Mouse (Mus musculus) liver, embryonic 15.5 days (tissue): Measurements from ENCODE around the gene Chst11. TPM values are rescaled to one million over a fixed set of nuclear protein-coding genes. Genes with fewer than 3 reads are reported as not detected.

Source experiments
- ATAC-seq: fragments of 200-750 bp; cut with Nextera tagmentation; 2 replicates; pipeline ENCODE4 v1.8.0; 2017; ENCODE audit warnings: moderate number of reproducible peaks, mild to moderate bottlenecking, moderate library complexity; ENCODE audit not compliant: insufficient read depth
- H3K27ac ChIP-seq: fragments of 300-500 bp; sonication (generic); replicated peaks from 2 replicates; pipeline ENCODE4 v1.5.1; 2015; ENCODE audit warnings: mild to moderate bottlenecking, inconsistent platforms
- H3K27me3 ChIP-seq: fragments of 300-500 bp; sonication (generic); 2 replicates; pipeline ENCODE4 v1.6.1; 2015; ENCODE audit warnings: mild to moderate bottlenecking, inconsistent platforms
- H3K36me3 ChIP-seq: fragments of 300-500 bp; sonication (generic); replicated peaks from 2 replicates; pipeline ENCODE4 v1.6.1; 2015; ENCODE audit warnings: moderate library complexity, mild to moderate bottlenecking, inconsistent platforms
- H3K4me1 ChIP-seq: fragments of 300-500 bp; sonication (generic); replicated peaks from 2 replicates; pipeline ENCODE4 v1.6.1; 2015; ENCODE audit warnings: inconsistent platforms
- H3K4me2 ChIP-seq: fragments of 300-500 bp; sonication (generic); 2 replicates; pipeline ENCODE4 v1.6.1; 2015; ENCODE audit warnings: moderate library complexity, mild to moderate bottlenecking, inconsistent platforms
- H3K4me3 ChIP-seq: fragments of 300-500 bp; sonication (generic); replicated peaks from 2 replicates; pipeline ENCODE4 v1.5.1; 2015; ENCODE audit warnings: mild to moderate bottlenecking, inconsistent platforms
- H3K9ac ChIP-seq: fragments of 300-500 bp; sonication (generic); 2 replicates; pipeline ENCODE4 v1.6.1; 2015; ENCODE audit warnings: moderate library complexity, mild to moderate bottlenecking, inconsistent platforms
- H3K9me3 ChIP-seq: fragments of 300-500 bp; sonication (generic); replicated peaks from 2 replicates; pipeline ENCODE4 v1.6.1; 2016; ENCODE audit warnings: inconsistent platforms
- WGBS: fragments of 180-500 bp; shearing (Covaris S2); methylation state at CpG from one replicate; pipeline ENCODE4 v1.1.7; 2015; ENCODE audit warnings: mixed read lengths; ENCODE audit not compliant: insufficient replicate concordance; 5-methylcytosine and 5-hydroxymethylcytosine counted together
- polyA plus RNA-seq: library from polyadenylated mRNA; unstranded; fragments of >200 nt; fragmentation: Nextera tagmentation; extraction: Ambion mirVana; gene quantifications from 2 replicates; pipeline ENCODE4 v1.2.1, GENCODE M21; 2015

The Chst11 gene
- polyA plus RNA-seq, 1 experiment from 2014 or later, result 1.2 TPM

- Histone ChIP-seq H3K36me3 (no peaks in the 10 kb centered on the region), H3K27me3 (no peaks in the 10 kb centered on the region), H3K9ac (no peak overlapping the region), H3K4me3 (no peak overlapping the region), H3K4me2 (no peak overlapping the region), H3K4me1 (no peaks in the 10 kb centered on the region), H3K9me3 (no peaks in the 10 kb centered on the region), H3K27ac (no peak overlapping the region)
- WGBS, result 45% methylated on average over 5 of the region's 5 CpGs
- no peak for ATAC-seq
Observed at GRCm38 (mm10) chr10:83217256-83217655, 232.0 kb downstream of the Chst11 start.

- Histone ChIP-seq H3K4me3 (no peak overlapping the region), H3K9me3 (no peaks in the 10 kb centered on the region), H3K36me3 (no peaks in the 10 kb centered on the region), H3K9ac (no peak overlapping the region), H3K27ac (no peak overlapping the region), H3K27me3 (no peaks in the 10 kb centered on the region), H3K4me2 (no peak overlapping the region), H3K4me1 (no peaks in the 10 kb centered on the region)
- ATAC-seq, result no peak
- 38% methylated on average over 2 of the region's 2 CpGs for WGBS
Observed at GRCm38 (mm10) chr10:83218778-83219177, 233.5 kb downstream of the Chst11 start.

GRCm38 (mm10) chr10:83219729-83220128 is 234.4 kb downstream of the Chst11 start:
- Histone ChIP-seq H3K4me3 (no peak overlapping the region), H3K4me2 (no peak overlapping the region), H3K9ac (no peak overlapping the region), H3K36me3 (no peaks in the 10 kb centered on the region), H3K27ac (no peak overlapping the region), H3K27me3 (no peaks in the 10 kb centered on the region), H3K4me1 (no peaks in the 10 kb centered on the region), H3K9me3 (no peaks in the 10 kb centered on the region)
- no peak for ATAC-seq
- WGBS, result 20% methylated on average over 12 of the region's 12 CpGs

GRCm38 (mm10) chr10:83220217-83220616 is 234.9 kb downstream of the Chst11 start:
- Histone ChIP-seq H3K4me3 (no peak overlapping the region), H3K27me3 (no peaks in the 10 kb centered on the region), H3K27ac (no peak overlapping the region), H3K4me1 (no peaks in the 10 kb centered on the region), H3K4me2 (no peak overlapping the region), H3K9me3 (no peaks in the 10 kb centered on the region), H3K36me3 (no peaks in the 10 kb centered on the region), H3K9ac (no peak overlapping the region)
- no peak for ATAC-seq
- WGBS, result 68% methylated on average over 10 of the region's 10 CpGs

- no peaks in the 10 kb centered on the region for H3K36me3 ChIP-seq
- no peaks in the 10 kb centered on the region for H3K27me3 ChIP-seq
- no peak overlapping the region for H3K9ac ChIP-seq
- H3K9me3 ChIP-seq, result no peaks in the 10 kb centered on the region
- no peak overlapping the region for H3K4me2 ChIP-seq
- H3K27ac ChIP-seq, result no peak overlapping the region
- H3K4me3 ChIP-seq, result no peak overlapping the region
- WGBS, result 59% methylated on average over 3 of the region's 3 CpGs
- H3K4me1 ChIP-seq, result no peaks in the 10 kb centered on the region
- no peak for ATAC-seq
Observed at GRCm38 (mm10) chr10:83220847-83221246, 235.5 kb downstream of the Chst11 start.

- Histone ChIP-seq H3K27ac (no peak overlapping the region), H3K27me3 (no peaks in the 10 kb centered on the region), H3K4me1 (no peaks in the 10 kb centered on the region), H3K9me3 (no peaks in the 10 kb centered on the region), H3K4me3 (no peak overlapping the region), H3K9ac (no peak overlapping the region), H3K36me3 (no peaks in the 10 kb centered on the region), H3K4me2 (no peak overlapping the region)
- no peak for ATAC-seq
- 40% methylated on average over 3 of the region's 3 CpGs for WGBS
Observed at GRCm38 (mm10) chr10:83224999-83225398, 239.7 kb downstream of the Chst11 start.

- ATAC-seq, result no peak
- no peaks in the 10 kb centered on the region for H3K36me3 ChIP-seq
- no peaks in the 10 kb centered on the region for H3K4me1 ChIP-seq
- no peak overlapping the region for H3K9ac ChIP-seq
- H3K27me3 ChIP-seq, result no peaks in the 10 kb centered on the region
- H3K4me3 ChIP-seq, result no peak overlapping the region
- no peak overlapping the region for H3K27ac ChIP-seq
- WGBS, result 24% methylated on average over 4 of the region's 4 CpGs
- no peak overlapping the region for H3K4me2 ChIP-seq
- H3K9me3 ChIP-seq, result no peaks in the 10 kb centered on the region
Observed at GRCm38 (mm10) chr10:83228626-83229025, 243.3 kb downstream of the Chst11 start.

GRCm38 (mm10) chr10:83233967-83234366 is 248.7 kb downstream of the Chst11 start:
- Histone ChIP-seq H3K4me1 (no peaks in the 10 kb centered on the region), H3K9me3 (no peaks in the 10 kb centered on the region), H3K36me3 (no peaks in the 10 kb centered on the region), H3K27ac (no peak overlapping the region), H3K9ac (no peak overlapping the region), H3K4me3 (no peak overlapping the region), H3K27me3 (no peaks in the 10 kb centered on the region), H3K4me2 (no peak overlapping the region)
- no peak for ATAC-seq
- WGBS, result 28% methylated on average over 3 of the region's 3 CpGs

GRCm38 (mm10) chr10:83234391-83234790 is 249.1 kb downstream of the Chst11 start:
- Histone ChIP-seq H3K4me3 (no peak overlapping the region), H3K36me3 (no peaks in the 10 kb centered on the region), H3K4me2 (no peak overlapping the region), H3K27ac (no peak overlapping the region), H3K4me1 (no peaks in the 10 kb centered on the region), H3K27me3 (no peaks in the 10 kb centered on the region), H3K9ac (no peak overlapping the region), H3K9me3 (no peaks in the 10 kb centered on the region)
- ATAC-seq, result no peak
- WGBS, result 37% methylated on average over 4 of the region's 4 CpGs

GRCm38 (mm10) chr10:83242106-83242686 is 256.9 kb downstream of the Chst11 start:
- no peaks in the 10 kb centered on the region for H3K36me3 ChIP-seq
- no peak overlapping the region for H3K9ac ChIP-seq
- H3K27ac ChIP-seq, result no peak overlapping the region
- no peaks in the 10 kb centered on the region for H3K9me3 ChIP-seq
- H3K4me3 ChIP-seq, result no peak overlapping the region
- ATAC-seq, result no peak
- no peak overlapping the region for H3K4me2 ChIP-seq
- H3K27me3 ChIP-seq, result 0 out of 2 replicates have a peak, but pooled peaks cover 3% of the 10 kb centered on the region
- no peaks in the 10 kb centered on the region for H3K4me1 ChIP-seq
- 64% methylated on average over 11 of the region's 11 CpGs for WGBS

- WGBS, result 65% methylated on average over 6 of the region's 6 CpGs
- H3K9me3 ChIP-seq, result no peaks in the 10 kb centered on the region
- ATAC-seq, result no peak
- H3K4me2 ChIP-seq, result no peak overlapping the region
- H3K36me3 ChIP-seq, result no peaks in the 10 kb centered on the region
- H3K9ac ChIP-seq, result no peak overlapping the region
- no peaks in the 10 kb centered on the region for H3K4me1 ChIP-seq
- no peak overlapping the region for H3K4me3 ChIP-seq
- no peak overlapping the region for H3K27ac ChIP-seq
- 0 out of 2 replicates have a peak, but pooled peaks cover 3% of the 10 kb centered on the region for H3K27me3 ChIP-seq
Observed at GRCm38 (mm10) chr10:83244131-83244530, 258.8 kb downstream of the Chst11 start.
